Mouse (Mus musculus): ENCODE results near the gene Olfr1098.
A peak's percentile ranks its signal among the peaks of the same experiment; 100 is the strongest.

Gene Olfr1098

DNA sequence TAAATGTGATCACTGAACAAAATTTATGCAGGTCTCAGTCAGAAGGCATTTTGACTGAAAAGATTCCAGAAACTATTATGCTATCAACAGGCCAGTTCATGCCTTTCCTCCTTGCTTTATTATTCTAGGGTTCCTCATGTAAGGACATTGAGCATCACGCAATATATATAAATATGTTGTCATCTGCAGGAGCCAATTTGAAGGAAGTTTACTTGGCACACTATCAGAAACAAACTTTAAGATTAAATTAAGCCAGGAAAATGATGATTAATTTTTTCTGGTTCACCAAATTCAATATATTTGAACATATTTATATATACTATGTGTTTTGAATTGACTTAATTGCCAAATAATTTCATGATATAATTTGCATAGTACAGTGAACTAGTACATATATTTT, at the start of gene Olfr1098:
Gene Olfr1098, minus strand, starts transcription at position 101 of the 400 bp plus-strand sequence.
- DNase-seq (ENCODE audit: low spot score in 2 of 2), result no peak

DNA sequence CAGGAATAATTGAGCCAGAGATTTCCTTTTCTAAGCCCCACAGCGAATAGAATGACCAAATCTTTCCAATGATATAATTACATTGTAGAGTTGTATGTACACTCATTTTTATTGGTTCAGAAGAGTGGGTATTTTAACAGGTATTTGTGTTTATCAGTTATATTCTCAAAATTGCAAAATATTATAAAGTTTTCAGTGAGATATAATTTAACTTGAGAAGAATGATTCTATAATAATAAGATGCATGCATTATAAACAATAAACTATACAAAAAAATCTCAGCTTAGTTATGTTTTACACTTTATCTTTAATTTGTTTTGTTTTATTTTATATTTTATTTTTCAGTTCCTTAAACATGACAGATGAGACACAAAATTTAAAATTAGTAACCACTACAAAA, 36.2 kb upstream of the Olfr1098 start, which contains the start of gene Olfr1099:
Gene Olfr1099, minus strand, starts transcription at position 101 of the 400 bp plus-strand sequence.
- DNase-seq (ENCODE audit: low spot score in 2 of 2), result no peak

DNA sequence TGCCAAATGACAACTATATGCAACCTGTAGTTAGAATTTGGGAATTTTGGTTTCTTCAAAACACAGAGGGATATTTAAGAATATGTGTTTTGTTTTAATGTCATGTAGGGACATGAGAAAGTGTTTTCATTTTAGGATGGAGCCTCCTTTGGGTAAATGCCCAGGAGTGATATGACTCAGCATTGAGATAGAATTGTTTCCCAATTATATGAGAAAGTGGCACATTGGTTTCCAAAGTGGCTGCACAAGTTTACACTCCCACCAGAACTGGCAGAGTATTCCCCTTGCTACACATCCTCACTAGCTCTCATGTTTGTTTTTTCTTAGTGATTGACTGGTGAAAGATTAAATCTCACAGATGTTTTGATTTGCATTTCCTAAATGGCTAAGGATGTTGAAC, 2.2 kb upstream of the Olfr1098 start:
- DNase-seq (ENCODE audit: low spot score in 2 of 2), result peak; percentile 2 to 34

- DNase-seq (ENCODE audit: low spot score in 2 of 2), result peak in 1 of 2 experiments; percentile 6
These were observed 18.7 kb downstream of the Olfr1098 start for GRCm38 (mm10) chr2:86905647-86906046.

GRCm38 (mm10) chr2:86892116-86892515, 32.2 kb downstream of the Olfr1098 start, which contains the start of gene Olfr1097:
TSS of gene Olfr1097 (minus strand) at chr2:86892216.
- no peak for DNase-seq (ENCODE audit: low spot score in 2 of 2)

DNA sequence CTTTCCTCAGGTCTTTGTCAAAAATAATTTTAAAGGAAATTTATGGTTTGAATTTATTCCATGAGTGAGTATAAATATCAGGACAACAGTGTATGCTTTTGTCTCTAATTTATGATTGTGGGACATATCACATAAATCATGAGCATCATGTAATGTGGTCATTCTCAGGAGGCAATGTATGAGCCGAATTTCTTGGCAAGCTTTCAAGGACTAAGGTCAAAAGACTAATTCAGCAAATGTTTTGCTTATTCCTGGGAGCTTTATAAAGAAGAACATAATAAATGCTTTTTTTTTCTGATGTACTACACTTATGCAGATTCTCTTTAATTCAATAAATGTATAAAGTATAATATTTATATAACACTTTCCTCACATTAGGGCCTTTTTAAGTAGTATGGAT, 49.6 kb downstream of the Olfr1098 start, which contains the start of gene Gm13723:
Gene Gm13723, minus strand, starts transcription at position 101 of the 400 bp plus-strand sequence.
- DNase-seq (ENCODE audit: low spot score in 2 of 2), result no peak

All from frontal cortex, postnatal 36 days (tissue).